Mouse (Mus musculus) inflammation-experienced regulatory T-cells (primary cell): Measurements from ENCODE around the gene Prim1. TPM values are rescaled to one million over a fixed set of nuclear protein-coding genes. Genes with fewer than 3 reads are reported as not detected.

Experiments
- polyA plus RNA-seq, 2 experiments: library from polyadenylated mRNA; unstranded; fragments of 100-300 nt; shearing (Covaris generic); gene quantifications; one replicate each; pipeline ENCODE4 v1.2.1; 2017

Prim1 gene
- polyA plus RNA-seq: 10 to 100 TPM; 15.8 to 19.5 TPM

DNA sequence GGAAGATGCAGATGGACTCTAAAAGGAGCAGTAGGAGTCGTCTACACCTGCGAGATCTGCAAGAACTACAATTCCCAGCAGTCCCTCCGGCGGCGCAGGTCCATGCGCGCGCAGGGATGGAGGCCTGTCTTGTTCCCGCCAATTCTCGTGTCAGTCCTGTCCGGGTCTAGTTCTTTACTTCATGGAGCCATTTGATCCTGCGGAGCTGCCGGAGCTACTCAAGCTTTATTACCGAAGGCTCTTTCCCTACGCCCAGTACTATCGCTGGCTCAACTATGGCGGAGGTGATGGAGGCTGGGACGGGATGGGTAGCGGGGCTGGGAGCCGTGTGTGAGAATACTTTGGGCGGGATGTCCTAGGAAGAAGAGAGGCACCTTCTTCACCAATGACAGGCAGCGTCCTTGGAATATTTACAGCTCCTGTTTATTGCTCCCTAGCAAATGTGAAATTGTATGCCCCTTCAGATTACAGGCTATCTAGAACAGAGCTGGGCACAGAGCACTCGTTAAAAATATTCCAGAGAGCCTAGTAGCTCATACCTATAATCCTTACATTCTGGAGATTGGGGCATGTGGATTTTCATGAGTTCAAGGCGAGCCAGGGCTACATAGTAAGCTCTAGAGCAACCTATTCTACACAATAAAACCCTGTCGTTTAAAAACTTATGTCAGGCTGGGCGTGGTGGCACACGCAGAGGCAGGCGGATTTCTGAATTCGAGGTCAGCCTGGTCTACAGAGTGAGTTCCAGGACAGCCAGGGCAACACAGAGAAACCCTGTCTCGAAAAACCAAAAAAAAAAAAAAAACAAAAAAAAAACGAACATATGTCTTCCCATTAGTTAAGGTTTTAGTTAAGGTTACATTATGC, at the start of gene Prim1:
Prim1 (plus strand) TSS at position 101 of the 867 bp plus-strand sequence.

GRCm38 (mm10) chr10:128007446-128007845, 7.5 kb upstream of the Prim1 start, which contains the start of gene Hsd17b6:
TSS of gene Hsd17b6 (minus strand) at chr10:128007611.

GRCm38 (mm10) chr10:128058601-128059151, 43.7 kb downstream of the Prim1 start, which contains the start of gene Ptges3:
TSS of gene Ptges3 (plus strand) at chr10:128058954.

Other genes with a start within 250 kb of the Prim1 start
- 1 to 10 TPM in 1 of 2 experiments, under 1 TPM in 1; 0.13 to 2.6 TPM for gene Rdh9, start 238.8 kb upstream of the Prim1 start, polyA plus RNA-seq
- gene Rdh16, start 214.0 kb upstream of the Prim1 start, polyA plus RNA-seq: under 1 TPM; 0.23 to 0.53 TPM
- gene Rdh19, start 165.2 kb upstream of the Prim1 start, polyA plus RNA-seq: under 1 TPM in 1 of 2 experiments, not detected in 1; 0.22 TPM
- not detected for gene Rdh16f2, start 148.7 kb upstream of the Prim1 start, polyA plus RNA-seq
- 1 to 10 TPM in 1 of 2 experiments, not detected in 1; 1.1 TPM for gene Rdh7, start 126.4 kb upstream of the Prim1 start, polyA plus RNA-seq
- gene Sdr9c7, start 116.7 kb upstream of the Prim1 start, polyA plus RNA-seq: under 1 TPM in 1 of 2 experiments, not detected in 1; 0.59 TPM
- gene Hsd17b6, start 7.6 kb upstream of the Prim1 start, polyA plus RNA-seq: not detected
- gene Naca, start 20.4 kb downstream of the Prim1 start, polyA plus RNA-seq: 100 to 1,000 TPM; 440 to 504 TPM
- gene Ptges3, start 43.8 kb downstream of the Prim1 start, polyA plus RNA-seq: 100 to 1,000 TPM; 128 to 151 TPM
- 1,000 to 10,000 TPM; 1,050 to 1,147 TPM for gene Atp5b, start 68.1 kb downstream of the Prim1 start, polyA plus RNA-seq
- 10 to 100 TPM; 54.8 to 63.6 TPM for gene Baz2a, start 76.4 kb downstream of the Prim1 start, polyA plus RNA-seq
- gene Rbms2, start 165.1 kb downstream of the Prim1 start, polyA plus RNA-seq: 10 to 100 TPM; 28.7 to 30.5 TPM
- under 1 TPM; 0.52 to 0.61 TPM for gene Gls2, start 179.3 kb downstream of the Prim1 start, polyA plus RNA-seq
- gene Spryd4, start 196.6 kb downstream of the Prim1 start, polyA plus RNA-seq: 10 to 100 TPM; 14.3 to 22.4 TPM
- under 1 TPM in 1 of 2 experiments, not detected in 1; 0.18 TPM for gene Mip, start 210.7 kb downstream of the Prim1 start, polyA plus RNA-seq
- gene Timeless, start 216.9 kb downstream of the Prim1 start, polyA plus RNA-seq: 10 to 100 TPM; 19.0 to 23.0 TPM
- not detected for gene Apon, start 238.9 kb downstream of the Prim1 start, polyA plus RNA-seq